Mouse (Mus musculus): ENCODE results near the gene Pgp. TPM values are rescaled to one million over a fixed set of nuclear protein-coding genes. Genes with fewer than 3 reads are reported as not detected.
A peak's percentile ranks its signal among the peaks of the same experiment; 100 is the strongest.

The Pgp gene
- total and polyA plus RNA-seq, 3 experiments = 13.3 to 58.3 (median 19.6) TPM

DNA sequence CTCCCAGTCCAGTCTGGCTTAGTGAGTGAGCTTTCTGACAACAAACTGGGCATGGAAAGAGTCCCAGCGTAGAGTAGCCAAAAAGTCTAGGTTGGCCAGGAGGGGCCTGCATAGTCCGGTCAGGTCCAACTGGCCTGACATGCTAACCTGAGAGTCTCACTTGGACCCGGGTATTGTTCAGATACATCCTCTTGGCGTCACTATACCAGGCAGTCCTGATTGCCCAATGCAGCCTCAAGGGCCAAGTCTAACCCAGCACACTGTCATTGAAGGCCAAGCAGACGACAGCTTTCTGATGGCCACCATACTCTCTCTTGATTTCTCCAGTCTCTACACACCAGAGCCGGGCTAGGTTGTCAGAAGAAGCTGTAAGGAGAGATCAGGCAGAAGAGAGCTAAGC is 5.4 kb downstream of the Pgp start:
- Histone ChIP-seq H3K4me3 (ENCODE audit: low read depth, low read length) (no peak overlapping the region), H3K36me3 (replicated peaks) (peaks cover 74% of the 10 kb centered on the region), H3K27me3 (ENCODE audit: insufficient read depth, low read length) (no peaks in the 10 kb centered on the region), H3K9me3 (replicated peaks) (no peaks in the 10 kb centered on the region), H3K4me1 (ENCODE audit: insufficient read depth, low read depth, low read length) (peaks cover 80% of the 10 kb centered on the region)
- no peak for TF ChIP-seq POLR2AphosphoS5 (IDR thresholded peaks at IDR 0.05; ENCODE audit: insufficient replicate concordance, low read depth, low read length)
- TF ChIP-seq GATA1 (IDR thresholded peaks at IDR 0.05; ENCODE audit: borderline replicate concordance, low read length) = no peak
- no peak for TF ChIP-seq GATA2 (IDR thresholded peaks at IDR 0.05; ENCODE audit: borderline replicate concordance, low read depth, low read length)
- TF ChIP-seq TAL1 (conservative IDR thresholded peaks at IDR 0.05; ENCODE audit: low read depth, low read length) = no peak
- no peak for TF ChIP-seq CTCF (IDR thresholded peaks at IDR 0.05; ENCODE audit: low read depth, low read length)
- no peak for ATAC-seq (ENCODE audit: extremely low read depth, insufficient number of reproducible peaks, low FRiP score, poor library complexity, severe bottlenecking)
- DNase-seq (ENCODE audit: low spot score) = no peak

DNA sequence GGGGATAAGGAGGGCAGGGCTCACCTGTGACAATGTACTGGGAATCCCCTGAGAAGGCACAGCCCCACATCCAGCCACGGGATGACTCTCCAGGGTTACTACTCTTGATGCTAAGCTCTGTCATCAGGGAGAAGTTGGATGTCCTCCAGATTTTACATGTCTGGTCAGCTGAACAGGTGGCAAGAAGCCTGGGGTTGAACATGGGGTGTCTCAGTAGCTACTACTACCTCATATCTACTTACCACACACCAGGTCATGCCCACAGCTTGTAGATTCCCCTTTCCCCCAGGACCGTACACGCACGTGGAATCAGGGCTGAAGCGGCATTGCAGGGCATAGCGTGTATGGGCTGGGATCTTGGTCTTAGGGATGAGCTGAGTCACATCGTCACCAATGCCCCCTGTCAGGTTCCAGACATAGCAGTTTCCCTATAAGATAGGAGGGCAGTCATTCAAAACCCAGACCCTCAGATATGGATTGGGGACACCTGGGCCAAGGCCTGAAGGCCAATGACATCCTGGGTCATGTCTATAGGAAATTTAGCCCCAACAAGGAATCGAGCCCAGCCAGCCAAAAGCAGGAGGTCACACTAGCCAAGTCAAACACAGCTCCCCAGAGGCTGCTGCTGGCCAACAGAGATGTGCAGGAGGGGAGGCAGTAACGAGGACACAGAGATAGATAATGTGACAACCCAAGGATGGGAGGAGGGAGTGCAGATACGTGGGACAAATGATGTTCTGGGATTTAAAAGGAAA is 6.0 kb downstream of the Pgp start:
- Histone ChIP-seq H3K36me3 (replicated peaks) (peaks cover 69% of the 10 kb centered on the region), H3K9me3 (replicated peaks) (no peaks in the 10 kb centered on the region), H3K27me3 (ENCODE audit: insufficient read depth, low read length) (no peaks in the 10 kb centered on the region), H3K4me3 (ENCODE audit: low read depth, low read length) (no peak overlapping the region), H3K4me1 (ENCODE audit: insufficient read depth, low read depth, low read length) (peaks cover 74% of the 10 kb centered on the region)
- ATAC-seq (ENCODE audit: extremely low read depth, insufficient number of reproducible peaks, low FRiP score, poor library complexity, severe bottlenecking) = no peak
- no peak for DNase-seq (ENCODE audit: low spot score)
- TF ChIP-seq TAL1 (conservative IDR thresholded peaks at IDR 0.05; ENCODE audit: low read depth, low read length) (no peak), GATA2 (IDR thresholded peaks at IDR 0.05; ENCODE audit: borderline replicate concordance, low read depth, low read length) (no peak), CTCF (IDR thresholded peaks at IDR 0.05; ENCODE audit: low read depth, low read length) (no peak), POLR2AphosphoS5 (IDR thresholded peaks at IDR 0.05; ENCODE audit: insufficient replicate concordance, low read depth, low read length) (no peak), GATA1 (IDR thresholded peaks at IDR 0.05; ENCODE audit: borderline replicate concordance, low read length) (no peak)

DNA sequence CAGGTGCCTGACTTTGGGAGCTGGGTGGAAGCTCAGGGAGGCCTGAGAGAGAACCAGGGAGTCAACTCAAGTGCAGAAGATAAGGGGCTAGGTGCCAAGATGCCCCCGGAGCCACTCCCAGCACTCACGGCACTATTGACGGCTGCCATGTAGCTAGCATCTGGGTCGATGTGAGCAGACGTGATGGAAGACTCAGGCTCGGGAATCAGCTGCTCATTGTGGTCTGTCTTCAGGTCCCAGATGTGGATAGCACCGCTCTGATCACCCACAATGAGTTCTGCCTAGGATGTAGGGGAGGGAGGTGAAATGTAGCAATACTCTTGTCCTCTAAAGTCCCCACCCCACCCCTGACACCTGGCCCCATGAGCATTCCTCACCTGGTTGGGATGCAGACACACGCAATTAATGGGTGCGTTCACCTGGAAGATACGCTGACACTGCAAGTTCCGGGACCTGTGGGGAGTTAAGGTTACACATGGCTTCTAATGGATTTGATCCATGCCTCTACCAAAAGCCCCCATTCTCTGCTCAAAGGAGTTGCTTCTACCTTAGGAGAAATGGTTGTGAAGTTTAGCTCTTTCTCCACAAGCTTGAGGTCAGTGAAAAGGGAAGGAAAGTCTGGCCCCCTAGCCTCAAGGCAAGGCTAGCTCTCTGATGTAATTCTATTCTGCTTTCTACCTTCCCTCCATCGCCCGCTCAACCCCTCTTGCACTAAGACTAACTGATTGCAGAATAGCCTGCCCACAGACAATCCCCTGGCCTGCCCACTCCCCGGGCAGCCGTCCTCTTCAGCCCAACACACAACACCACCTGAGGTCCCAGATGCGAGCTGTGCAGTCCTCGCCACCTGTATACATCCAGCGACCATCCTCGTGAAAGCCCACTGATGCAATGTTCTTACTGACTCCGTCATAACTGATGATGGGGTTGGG is 7.1 kb downstream of the Pgp start:
- TF ChIP-seq POLR2AphosphoS5 (IDR thresholded peaks at IDR 0.05; ENCODE audit: insufficient replicate concordance, low read depth, low read length) (no peak), GATA1 (IDR thresholded peaks at IDR 0.05; ENCODE audit: borderline replicate concordance, low read length) (no peak), TAL1 (conservative IDR thresholded peaks at IDR 0.05; ENCODE audit: low read depth, low read length) (no peak), CTCF (IDR thresholded peaks at IDR 0.05; ENCODE audit: low read depth, low read length) (no peak), GATA2 (IDR thresholded peaks at IDR 0.05; ENCODE audit: borderline replicate concordance, low read depth, low read length) (no peak)
- no peaks in the 10 kb centered on the region for H3K9me3 ChIP-seq (replicated peaks)
- ATAC-seq (ENCODE audit: extremely low read depth, insufficient number of reproducible peaks, low FRiP score, poor library complexity, severe bottlenecking) (no peak), DNase-seq (ENCODE audit: low spot score) (no peak)
- peak overlapping the region; percentile 96; the same call in 1 of the 2 replicates for H3K4me3 ChIP-seq (ENCODE audit: low read depth, low read length)
- H3K4me1 ChIP-seq (ENCODE audit: insufficient read depth, low read depth, low read length) = peaks cover 65% of the 10 kb centered on the region
- H3K27me3 ChIP-seq (ENCODE audit: insufficient read depth, low read length) = no peaks in the 10 kb centered on the region
- peaks cover 60% of the 10 kb centered on the region for H3K36me3 ChIP-seq (replicated peaks)

DNA sequence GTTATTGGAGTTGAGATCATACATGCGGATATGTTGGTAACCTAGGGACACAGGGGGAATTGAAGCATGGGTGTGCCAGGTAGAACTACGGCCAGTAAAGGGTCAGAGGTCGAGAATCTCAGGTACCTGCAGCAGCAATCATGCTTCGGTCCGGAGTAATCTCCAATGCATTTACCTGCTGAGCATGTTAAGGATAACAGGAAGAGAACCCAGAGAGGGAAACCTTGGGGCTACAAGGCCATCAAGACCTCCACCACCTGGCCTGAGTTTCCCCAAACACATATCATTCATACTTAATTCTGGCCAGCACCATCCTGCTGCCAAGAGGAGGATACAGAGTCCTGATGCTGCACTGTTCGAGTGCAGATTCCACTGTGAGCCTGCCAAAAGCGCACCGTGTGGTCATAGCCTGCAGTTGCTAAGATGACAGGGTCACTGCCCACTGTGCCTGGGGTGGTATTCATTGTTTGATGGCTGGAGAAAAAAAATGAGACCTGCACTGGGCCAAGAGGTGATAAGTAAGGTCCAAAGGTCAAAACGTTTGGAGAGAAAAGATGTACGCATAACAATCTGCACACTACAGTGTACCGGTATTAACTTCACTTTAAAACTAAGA is 7.9 kb downstream of the Pgp start:
- TF ChIP-seq GATA1 (IDR thresholded peaks at IDR 0.05; ENCODE audit: borderline replicate concordance, low read length) (no peak), GATA2 (IDR thresholded peaks at IDR 0.05; ENCODE audit: borderline replicate concordance, low read depth, low read length) (no peak), TAL1 (conservative IDR thresholded peaks at IDR 0.05; ENCODE audit: low read depth, low read length) (no peak), POLR2AphosphoS5 (IDR thresholded peaks at IDR 0.05; ENCODE audit: insufficient replicate concordance, low read depth, low read length) (peak; percentile 39; the same call in 1 of the 2 replicates), CTCF (IDR thresholded peaks at IDR 0.05; ENCODE audit: low read depth, low read length) (no peak)
- ATAC-seq (ENCODE audit: extremely low read depth, insufficient number of reproducible peaks, low FRiP score, poor library complexity, severe bottlenecking) (no peak), DNase-seq (ENCODE audit: low spot score) (peak; percentile 2)
- Histone ChIP-seq H3K4me1 (ENCODE audit: insufficient read depth, low read depth, low read length) (peaks cover 57% of the 10 kb centered on the region), H3K9me3 (replicated peaks) (no peaks in the 10 kb centered on the region), H3K27me3 (ENCODE audit: insufficient read depth, low read length) (no peaks in the 10 kb centered on the region), H3K36me3 (replicated peaks) (peaks cover 52% of the 10 kb centered on the region), H3K4me3 (ENCODE audit: low read depth, low read length) (peak overlapping the region; percentile 96)

DNA sequence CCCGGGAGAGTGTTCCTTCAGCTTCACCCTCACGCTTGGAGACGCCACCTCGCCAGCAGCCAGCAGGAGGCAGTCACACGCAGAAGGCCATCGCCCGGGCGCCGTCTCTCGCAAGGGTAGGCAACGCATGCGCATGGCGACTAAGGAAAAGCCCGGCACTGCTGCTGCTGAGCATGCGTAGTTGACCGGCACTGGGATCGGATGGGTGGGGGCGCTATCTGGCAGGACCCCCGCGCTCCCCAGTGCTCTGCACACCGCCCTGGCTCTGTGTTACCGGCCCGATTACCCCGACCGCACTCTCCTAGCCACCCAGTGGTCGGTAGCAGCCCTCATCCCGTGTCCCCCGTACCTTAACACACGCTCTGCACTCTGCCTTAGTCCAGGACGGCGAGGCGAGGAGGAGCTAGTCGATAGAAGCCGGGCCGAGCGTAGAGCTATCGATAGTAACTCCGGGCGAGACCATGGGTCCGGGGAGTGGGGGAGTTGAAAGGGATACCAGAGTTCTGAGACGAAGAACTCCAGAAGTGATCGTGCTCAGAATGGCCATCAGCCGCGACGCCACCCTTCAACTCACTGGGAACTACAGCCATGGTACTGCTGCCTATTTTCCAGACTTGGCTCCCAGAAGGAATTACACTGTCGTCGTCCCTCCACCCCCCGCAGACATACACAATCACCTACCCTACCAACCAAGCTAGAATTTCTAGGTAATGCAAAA is 8.6 kb downstream of the Pgp start, which contains the start of gene Mlst8:
Mlst8 (minus strand) TSS at position 416 of the 718 bp plus-strand sequence.
- peaks cover 50% of the 10 kb centered on the region for H3K4me1 ChIP-seq (ENCODE audit: insufficient read depth, low read depth, low read length)
- TF ChIP-seq GATA2 (IDR thresholded peaks at IDR 0.05; ENCODE audit: borderline replicate concordance, low read depth, low read length) (no peak), CTCF (IDR thresholded peaks at IDR 0.05; ENCODE audit: low read depth, low read length) (peak; percentile 81), POLR2AphosphoS5 (IDR thresholded peaks at IDR 0.05; ENCODE audit: insufficient replicate concordance, low read depth, low read length) (no peak), GATA1 (IDR thresholded peaks at IDR 0.05; ENCODE audit: borderline replicate concordance, low read length) (no peak), TAL1 (conservative IDR thresholded peaks at IDR 0.05; ENCODE audit: low read depth, low read length) (no peak)
- peak; percentile 74 for ATAC-seq (ENCODE audit: extremely low read depth, insufficient number of reproducible peaks, low FRiP score, poor library complexity, severe bottlenecking)

More for the DNA sequence above, 8.6 kb downstream of the Pgp start, which contains the start of gene Mlst8:
- Histone ChIP-seq H3K4me3 (ENCODE audit: low read depth, low read length) (peak within 1 kb of the TSS; percentile 96), H3K9me3 (replicated peaks) (no peaks in the 10 kb centered on the region), H3K27me3 (ENCODE audit: insufficient read depth, low read length) (0 out of 2 replicates have a peak, but pooled peaks cover 3% of the 10 kb centered on the region), H3K36me3 (replicated peaks) (peaks cover 45% of the 10 kb centered on the region)
- DNase-seq (ENCODE audit: low spot score) = peak; percentile 90
